Mouse (Mus musculus) megakaryocyte, embryonic 14.5 days (primary cell): Measurements from ENCODE around the gene Myocos.

Experiments used
- FLI1 ChIP-seq: IDR thresholded peaks from 2 replicates; pipeline ENCODE4 v1.6.1; 2012; ENCODE audit warnings: low read length, inconsistent platforms, mixed read lengths
- GATA1 ChIP-seq: IDR thresholded peaks from 3 replicates; pipeline ENCODE4 v1.6.1; 2012; ENCODE audit warnings: mixed read lengths, low read length, inconsistent platforms, borderline replicate concordance

GRCm38 (mm10) chr1:162646083-162646686 lies 11.8 kb downstream of the Myocos start:
- TF ChIP-seq GATA1 (no peak), FLI1 (no peak)
